Mouse (Mus musculus) midbrain, embryonic 12.5 days (tissue): ENCODE results near the gene Gigyf2. TPM values are rescaled to one million over a fixed set of nuclear protein-coding genes. Genes with fewer than 3 reads are reported as not detected.

Experiments
- ATAC-seq: fragments of 200-750 bp; cut with Nextera tagmentation; 2 replicates; pipeline ENCODE4 v1.8.0; 2017; ENCODE audit warnings: low read depth, moderate TSS enrichment, moderate library complexity; ENCODE audit not compliant: low FRiP score
- H3K27ac ChIP-seq: fragments of 300-500 bp; sonication (generic); replicated peaks from 2 replicates; pipeline ENCODE4 v1.5.1; 2016; ENCODE audit warnings: mild to moderate bottlenecking
- H3K27me3 ChIP-seq: fragments of 300-500 bp; sonication (generic); 2 replicates; pipeline ENCODE4 v1.6.1; 2016; ENCODE audit warnings: mild to moderate bottlenecking
- H3K36me3 ChIP-seq: fragments of 300-500 bp; sonication (generic); 2 replicates; pipeline ENCODE4 v1.6.1; 2016
- H3K4me1 ChIP-seq: fragments of 300-500 bp; sonication (generic); 2 replicates; pipeline ENCODE4 v1.6.1; 2016
- H3K4me2 ChIP-seq: fragments of 300-500 bp; sonication (generic); replicated peaks from 2 replicates; pipeline ENCODE4 v1.6.1; 2016; ENCODE audit warnings: mild to moderate bottlenecking, moderate library complexity
- H3K4me3 ChIP-seq: fragments of 300-500 bp; sonication (generic); 2 replicates; pipeline ENCODE4 v1.5.1; 2016; ENCODE audit warnings: mild to moderate bottlenecking
- H3K9ac ChIP-seq: fragments of 300-500 bp; sonication (generic); replicated peaks from 2 replicates; pipeline ENCODE4 v1.6.1; 2016; ENCODE audit warnings: mild to moderate bottlenecking, moderate library complexity
- H3K9me3 ChIP-seq: fragments of 300-500 bp; sonication (generic); 2 replicates; pipeline ENCODE4 v1.6.1; 2016; ENCODE audit warnings: mild to moderate bottlenecking
- WGBS: fragments of 180-500 bp; shearing (Covaris S2); methylation state at CpG from one replicate; pipeline ENCODE4 v1.1.7; 2016; 5-methylcytosine and 5-hydroxymethylcytosine counted together
- polyA plus RNA-seq: library from polyadenylated mRNA; unstranded; fragments of >200 nt; fragmentation: Nextera tagmentation; extraction: Ambion mirVana; gene quantifications from 2 replicates; pipeline ENCODE4 v1.2.1, GENCODE M21; 2016

Gigyf2 gene
- polyA plus RNA-seq, 1 experiment from 2014 or later = 64.3 TPM

DNA sequence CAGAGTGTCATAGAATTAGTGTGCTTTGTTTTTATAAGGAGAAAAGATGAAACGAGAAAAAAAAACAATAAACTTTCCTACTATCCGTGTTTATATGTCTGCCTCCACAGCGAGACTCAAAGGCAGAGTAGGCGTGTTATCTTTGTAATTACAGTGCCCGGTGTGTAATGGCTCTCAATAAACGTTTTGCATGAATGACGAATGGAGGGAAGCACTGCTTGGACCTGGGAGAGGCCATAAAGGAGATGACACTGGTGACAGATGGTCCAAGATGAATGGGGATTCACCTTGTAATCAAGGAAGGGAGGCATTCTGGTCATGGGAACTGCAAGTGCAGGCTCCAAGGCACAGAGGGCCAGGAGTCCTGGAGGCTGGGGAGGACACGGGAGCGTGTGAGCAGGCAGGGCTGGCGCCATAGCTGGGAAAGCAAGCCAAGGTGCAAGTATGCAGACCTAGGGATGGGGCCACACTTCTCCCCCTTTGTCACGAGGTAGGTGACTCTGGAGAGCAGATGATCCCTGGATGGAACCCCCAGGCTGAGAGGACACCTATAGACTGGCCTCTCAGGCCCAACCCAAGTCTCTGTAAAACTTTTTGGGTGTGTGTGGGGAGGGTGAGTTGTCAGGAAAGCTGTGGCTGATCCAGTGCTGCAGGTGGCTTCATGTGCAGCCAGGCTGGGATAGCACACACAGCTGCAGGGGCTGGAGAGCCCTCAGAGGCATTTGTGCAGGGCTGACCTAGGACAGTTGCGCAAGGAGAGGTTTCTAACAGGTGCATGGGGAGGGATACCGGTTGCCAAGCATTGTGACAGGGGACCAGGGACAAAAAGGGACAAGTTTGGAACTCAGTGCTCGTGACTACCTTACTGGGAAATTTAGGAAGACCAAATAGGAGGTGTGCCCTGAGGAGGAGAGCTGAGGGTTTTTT, 26.2 kb upstream of the Gigyf2 start:
- no peaks in the 10 kb centered on the region for H3K36me3 ChIP-seq
- H3K27ac ChIP-seq = no peak overlapping the region
- 85% methylated on average over 14 of the region's 14 CpGs for WGBS
- no peak overlapping the region for H3K4me2 ChIP-seq
- H3K9me3 ChIP-seq = no peaks in the 10 kb centered on the region
- no peak overlapping the region for H3K9ac ChIP-seq
- no peak overlapping the region for H3K4me3 ChIP-seq
- no peak for ATAC-seq
- no peaks in the 10 kb centered on the region for H3K4me1 ChIP-seq
- no peaks in the 10 kb centered on the region for H3K27me3 ChIP-seq

DNA sequence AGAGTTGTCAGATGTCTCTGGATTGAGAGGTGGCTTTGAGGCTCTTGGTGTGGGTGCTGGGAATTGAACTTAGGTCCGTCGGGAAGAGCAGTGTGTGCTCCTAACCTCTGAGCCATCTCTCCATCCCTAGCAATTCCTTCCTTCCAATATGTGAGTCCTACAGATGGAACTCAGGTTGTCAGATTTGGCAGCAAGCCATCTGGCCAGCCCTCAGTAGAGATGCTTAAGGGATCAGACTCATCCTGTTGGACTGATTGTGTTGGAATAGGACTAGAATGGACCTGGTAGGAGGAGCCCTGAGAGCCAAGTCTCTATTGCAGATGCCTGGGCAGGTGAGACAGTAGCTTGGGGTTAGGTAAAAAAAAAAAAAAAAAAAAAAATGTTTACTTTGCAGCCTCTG, 24.8 kb upstream of the Gigyf2 start:
- ATAC-seq = no peak

DNA sequence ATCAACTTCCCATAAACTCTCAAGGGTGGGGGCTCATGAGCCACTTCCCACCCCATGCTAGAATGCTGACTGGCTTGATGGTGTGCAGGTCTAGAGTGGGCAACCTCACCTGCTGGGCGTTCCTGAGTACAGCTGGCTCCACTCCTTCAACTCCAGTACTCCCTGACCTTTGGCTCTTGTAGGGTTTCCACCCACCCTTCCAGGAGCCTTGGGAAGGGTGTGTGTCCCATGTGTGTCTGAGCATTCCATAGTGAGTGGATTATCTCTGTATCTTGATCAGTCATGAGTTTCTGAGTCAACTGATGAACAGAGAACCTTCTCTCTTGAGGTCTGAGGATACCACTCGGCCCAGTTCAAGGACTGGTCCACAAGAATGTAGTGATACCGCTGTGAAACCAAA, 17.8 kb upstream of the Gigyf2 start:
- Histone ChIP-seq H3K27ac (no peak overlapping the region), H3K4me1 (no peaks in the 10 kb centered on the region), H3K27me3 (no peaks in the 10 kb centered on the region), H3K4me2 (no peak overlapping the region), H3K36me3 (no peaks in the 10 kb centered on the region), H3K9ac (no peak overlapping the region), H3K9me3 (no peaks in the 10 kb centered on the region), H3K4me3 (no peak overlapping the region)
- 85% methylated on average over 3 of the region's 3 CpGs for WGBS
- no peak for ATAC-seq

More for the DNA sequence above, 24.8 kb upstream of the Gigyf2 start:
- Histone ChIP-seq H3K36me3 (no peaks in the 10 kb centered on the region), H3K4me2 (no peak overlapping the region), H3K27ac (no peak overlapping the region), H3K27me3 (no peaks in the 10 kb centered on the region), H3K4me3 (no peak overlapping the region), H3K4me1 (no peaks in the 10 kb centered on the region), H3K9me3 (no peaks in the 10 kb centered on the region), H3K9ac (no peak overlapping the region)
- 93% methylated on average over 2 of the region's 2 CpGs for WGBS

DNA sequence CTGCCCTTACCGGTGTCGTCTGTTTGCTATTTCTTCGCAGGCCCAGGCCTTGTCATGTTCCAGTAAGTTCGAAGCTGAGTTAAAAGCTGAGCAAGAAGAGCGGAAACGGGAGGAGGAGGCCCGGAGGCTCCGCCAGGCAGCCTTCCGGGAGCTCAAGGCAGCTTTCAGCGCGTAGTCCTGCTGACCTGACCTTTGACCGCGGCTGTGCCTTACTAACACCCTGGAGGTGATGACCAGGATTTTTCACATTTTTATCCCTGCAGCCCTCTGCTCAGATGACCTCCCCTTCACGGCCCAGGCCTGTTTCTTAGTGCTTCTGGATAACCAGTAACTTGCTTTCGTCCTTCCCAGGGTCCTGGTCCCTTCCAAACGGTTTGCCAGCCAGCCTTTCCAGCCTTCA, 17.2 kb upstream of the Gigyf2 start:
- Histone ChIP-seq H3K9me3 (no peaks in the 10 kb centered on the region), H3K4me2 (no peak overlapping the region), H3K9ac (no peak overlapping the region), H3K27ac (no peak overlapping the region), H3K36me3 (no peaks in the 10 kb centered on the region), H3K27me3 (no peaks in the 10 kb centered on the region), H3K4me3 (no peak overlapping the region), H3K4me1 (no peaks in the 10 kb centered on the region)
- 77% methylated on average over 16 of the region's 16 CpGs for WGBS
- ATAC-seq = no peak

DNA sequence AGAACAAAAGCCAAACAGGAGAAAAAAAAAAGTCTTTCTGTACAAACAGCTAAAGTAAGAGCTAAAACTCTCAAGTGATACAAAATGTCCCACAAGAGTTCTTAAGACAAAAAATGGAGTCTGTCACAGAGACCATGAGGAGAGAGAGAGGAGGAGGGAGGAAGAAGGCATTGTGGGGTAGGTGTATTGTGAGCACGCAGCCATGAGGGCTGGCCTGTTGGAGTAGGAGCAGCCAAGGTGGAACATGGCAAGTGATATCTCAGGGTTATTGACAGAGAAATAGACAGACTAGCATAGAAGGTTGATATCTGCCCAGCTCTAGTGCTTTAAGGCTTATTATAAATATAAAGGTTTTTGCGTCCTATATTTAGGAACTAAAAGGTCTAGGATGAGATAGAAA, 14.1 kb upstream of the Gigyf2 start:
- Histone ChIP-seq H3K27me3 (no peaks in the 10 kb centered on the region), H3K4me1 (no peaks in the 10 kb centered on the region), H3K36me3 (no peaks in the 10 kb centered on the region), H3K9ac (no peak overlapping the region), H3K27ac (no peak overlapping the region), H3K4me2 (no peak overlapping the region), H3K4me3 (no peak overlapping the region), H3K9me3 (no peaks in the 10 kb centered on the region)
- WGBS = 89% methylated on average over 2 of the region's 2 CpGs
- no peak for ATAC-seq

DNA sequence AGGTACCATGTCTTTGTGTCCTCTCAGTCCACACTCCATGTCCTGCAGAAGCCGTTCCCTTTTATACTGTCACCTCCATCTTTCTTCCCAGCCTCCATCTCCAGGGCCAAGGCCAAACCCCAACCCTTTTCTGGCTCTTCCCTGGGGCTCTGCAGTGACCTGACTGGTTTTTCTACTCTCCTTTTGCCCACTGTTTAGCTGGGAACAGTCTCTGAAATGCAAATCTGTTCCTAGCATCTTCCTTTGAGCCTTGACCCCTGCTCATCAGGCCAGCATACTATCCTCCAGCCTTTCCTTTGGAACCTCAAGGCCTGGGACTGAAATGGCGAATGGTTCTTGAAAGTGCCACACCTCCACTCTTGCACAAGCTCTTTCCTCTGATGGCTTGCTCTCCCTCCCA, 13.7 kb upstream of the Gigyf2 start:
- WGBS = 97% methylated on average over 2 of the region's 2 CpGs
- H3K27ac ChIP-seq = no peak overlapping the region
- no peaks in the 10 kb centered on the region for H3K36me3 ChIP-seq
- no peaks in the 10 kb centered on the region for H3K27me3 ChIP-seq
- no peaks in the 10 kb centered on the region for H3K4me1 ChIP-seq
- no peak overlapping the region for H3K4me3 ChIP-seq
- no peaks in the 10 kb centered on the region for H3K9me3 ChIP-seq
- H3K9ac ChIP-seq = no peak overlapping the region
- H3K4me2 ChIP-seq = no peak overlapping the region
- no peak for ATAC-seq

DNA sequence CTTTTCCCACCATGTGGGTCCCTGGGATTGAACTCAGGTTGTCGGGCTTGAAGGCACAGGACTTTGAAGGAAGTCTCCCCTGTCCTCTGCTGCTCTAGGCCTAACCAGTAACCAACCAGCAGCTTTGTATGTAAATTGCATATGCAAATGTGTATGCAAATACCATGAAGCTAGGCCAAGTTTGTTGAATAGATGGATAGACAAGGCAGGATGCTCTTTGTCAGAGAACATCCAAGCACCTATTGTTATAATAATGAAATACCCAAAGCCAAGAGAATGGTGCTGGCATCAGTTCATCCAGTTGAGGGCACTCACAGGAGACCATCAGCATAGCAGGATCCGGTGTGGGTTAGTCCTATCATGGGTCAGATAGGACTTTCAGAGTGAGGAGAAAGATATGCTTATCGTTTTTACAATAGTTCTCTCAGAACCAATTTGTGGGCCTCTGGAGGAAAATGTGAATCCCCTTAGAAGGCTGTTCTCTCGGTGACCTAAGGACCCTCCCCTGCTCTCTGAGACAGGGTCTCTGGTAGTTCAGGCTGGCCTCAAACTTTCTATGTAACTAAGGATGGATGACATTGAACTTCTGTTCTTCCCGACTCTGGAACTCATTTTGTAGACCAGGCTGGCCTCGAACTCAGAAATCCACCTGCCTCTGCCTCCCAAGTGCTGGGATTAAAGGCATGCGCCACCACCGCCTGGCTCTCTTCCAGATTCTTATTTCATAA, 12.8 kb upstream of the Gigyf2 start:
- 93% methylated on average over 8 of the region's 8 CpGs for WGBS
- no peaks in the 10 kb centered on the region for H3K4me1 ChIP-seq
- ATAC-seq = no peak
- H3K4me3 ChIP-seq = no peak overlapping the region
- H3K4me2 ChIP-seq = no peak overlapping the region
- no peak overlapping the region for H3K27ac ChIP-seq
- H3K27me3 ChIP-seq = no peaks in the 10 kb centered on the region
- no peaks in the 10 kb centered on the region for H3K36me3 ChIP-seq
- peaks cover 5% of the 10 kb centered on the region for H3K9me3 ChIP-seq
- no peak overlapping the region for H3K9ac ChIP-seq

DNA sequence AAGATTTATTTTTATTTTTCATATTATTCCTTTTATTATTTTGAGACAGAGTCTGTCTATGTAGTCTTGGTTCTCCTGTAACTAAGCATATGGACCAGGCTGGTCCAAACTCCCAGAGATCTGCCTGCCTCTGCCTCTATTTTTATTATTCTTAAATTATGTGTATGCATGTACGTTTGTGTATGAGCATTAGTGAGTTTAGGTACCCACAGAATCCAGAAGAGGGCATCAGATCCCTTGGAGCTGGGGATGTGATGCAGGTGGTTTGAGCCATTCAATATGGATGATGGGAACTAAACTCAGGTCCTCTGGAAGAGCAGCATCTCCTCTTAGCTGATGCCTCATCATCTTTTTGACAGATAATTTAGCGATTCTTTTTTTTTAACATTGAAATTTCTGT, 11.4 kb upstream of the Gigyf2 start:
- no peak overlapping the region for H3K4me3 ChIP-seq
- no peak for ATAC-seq
- WGBS = 84% methylated on average over 2 of the region's 2 CpGs
- peaks cover 17% of the 10 kb centered on the region for H3K9me3 ChIP-seq
- no peak overlapping the region for H3K9ac ChIP-seq
- H3K27me3 ChIP-seq = no peaks in the 10 kb centered on the region
- H3K4me2 ChIP-seq = no peak overlapping the region
- no peak overlapping the region for H3K27ac ChIP-seq
- no peaks in the 10 kb centered on the region for H3K4me1 ChIP-seq
- H3K36me3 ChIP-seq = no peaks in the 10 kb centered on the region

DNA sequence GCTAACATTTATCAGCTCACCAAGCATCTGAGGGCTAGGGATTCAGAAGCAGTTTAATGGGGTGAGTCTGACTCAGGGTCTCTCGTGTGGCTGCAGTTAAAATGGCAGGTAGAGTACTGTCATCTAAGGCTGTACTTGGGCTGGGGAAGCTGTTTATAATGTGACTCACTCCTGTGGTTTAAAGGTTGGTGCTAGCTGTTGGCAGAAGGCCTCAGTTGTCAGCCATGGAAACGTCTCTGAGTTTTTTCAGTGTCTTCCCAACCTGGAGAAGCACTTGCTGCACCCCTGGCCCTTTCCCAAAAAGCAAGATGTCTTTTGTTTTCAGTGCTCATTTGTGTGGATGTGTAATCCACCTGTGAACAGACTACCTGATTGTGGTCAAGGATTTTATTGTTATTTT, 10.9 kb upstream of the Gigyf2 start:
- 75% methylated on average over 2 of the region's 2 CpGs for WGBS

DNA sequence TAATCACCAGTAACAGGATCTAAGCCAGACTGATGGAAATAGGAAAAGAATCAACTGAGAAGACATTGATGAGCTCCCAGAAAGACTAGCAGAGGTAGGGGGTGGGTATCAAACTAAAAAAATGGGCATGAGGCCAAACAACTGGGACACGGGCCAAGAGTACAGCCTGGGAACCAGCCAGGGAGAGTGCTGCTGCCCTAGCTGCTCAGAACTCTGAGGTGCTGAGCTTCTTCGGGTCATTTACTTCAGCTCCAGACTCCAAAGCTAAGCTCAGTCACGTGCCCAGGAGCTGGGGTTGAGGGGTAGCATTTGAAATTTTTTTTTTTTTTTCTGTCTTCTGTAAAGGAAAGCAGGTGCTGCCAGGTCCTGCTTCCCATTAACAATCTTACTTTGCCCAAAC, 10.1 kb upstream of the Gigyf2 start:
- no peaks in the 10 kb centered on the region for H3K36me3 ChIP-seq
- no peak overlapping the region for H3K9ac ChIP-seq
- H3K27me3 ChIP-seq = no peaks in the 10 kb centered on the region
- peaks cover 27% of the 10 kb centered on the region for H3K9me3 ChIP-seq
- no peak for ATAC-seq
- no peak overlapping the region for H3K27ac ChIP-seq
- H3K4me2 ChIP-seq = no peak overlapping the region
- no peak overlapping the region for H3K4me3 ChIP-seq
- 64% methylated on average over 3 of the region's 3 CpGs for WGBS
- no peaks in the 10 kb centered on the region for H3K4me1 ChIP-seq

More for the DNA sequence above, 10.9 kb upstream of the Gigyf2 start:
- Histone ChIP-seq H3K4me3 (no peak overlapping the region), H3K27me3 (no peaks in the 10 kb centered on the region), H3K9ac (no peak overlapping the region), H3K36me3 (no peaks in the 10 kb centered on the region), H3K4me2 (no peak overlapping the region), H3K4me1 (no peaks in the 10 kb centered on the region), H3K9me3 (peaks cover 20% of the 10 kb centered on the region), H3K27ac (no peak overlapping the region)
- no peak for ATAC-seq

DNA sequence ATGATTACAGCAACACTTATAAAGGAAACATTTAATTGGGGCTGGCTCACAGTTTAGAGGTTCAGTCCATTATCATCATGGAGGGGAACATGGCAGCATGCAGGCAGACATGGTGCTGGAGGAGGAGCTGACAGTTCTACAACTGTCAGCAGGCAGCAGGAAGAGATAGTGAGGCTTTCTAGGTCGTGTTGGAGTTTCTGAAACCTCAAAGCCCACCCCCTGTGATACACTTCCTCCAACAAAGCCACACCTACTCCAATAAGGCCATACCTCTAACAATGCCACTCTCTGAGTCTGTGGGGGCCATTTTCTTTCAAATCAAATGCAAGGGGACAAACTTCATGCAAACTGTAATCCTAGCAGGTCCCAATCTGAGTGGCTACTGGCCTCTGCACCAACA, 5.7 kb upstream of the Gigyf2 start:
- Histone ChIP-seq H3K4me3 (no peak overlapping the region), H3K4me2 (no peak overlapping the region), H3K9me3 (peaks cover 29% of the 10 kb centered on the region), H3K27me3 (no peaks in the 10 kb centered on the region), H3K9ac (no peak overlapping the region), H3K27ac (no peak overlapping the region), H3K36me3 (no peaks in the 10 kb centered on the region), H3K4me1 (no peaks in the 10 kb centered on the region)
- WGBS = 8% methylated on average over 1 of the region's 1 CpGs
- no peak for ATAC-seq

DNA sequence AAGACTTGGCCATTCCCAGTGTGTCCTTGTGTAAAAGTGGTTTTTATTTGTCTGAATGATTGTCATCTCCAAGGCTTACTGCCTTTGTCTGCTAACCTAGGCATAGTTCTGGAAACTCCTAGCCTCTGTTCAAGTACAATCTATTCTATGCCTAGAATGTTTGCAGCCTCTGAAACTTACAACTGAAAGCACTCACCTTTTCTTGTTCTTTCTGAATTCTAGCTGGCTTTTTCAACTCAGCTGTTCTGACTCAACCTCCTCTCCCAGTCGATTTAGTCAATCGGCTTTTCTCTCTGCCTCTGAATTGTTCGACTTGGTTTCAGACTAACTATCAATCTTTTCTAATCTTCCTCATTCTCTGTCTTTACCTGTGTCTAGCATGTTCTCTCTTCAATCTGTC, 4.0 kb upstream of the Gigyf2 start:
- Histone ChIP-seq H3K4me1 (peaks cover 1% of the 10 kb centered on the region; the same call in 1 of the 2 replicates), H3K9ac (no peak overlapping the region), H3K27me3 (no peaks in the 10 kb centered on the region), H3K4me3 (no peak overlapping the region), H3K27ac (no peak overlapping the region), H3K36me3 (no peaks in the 10 kb centered on the region), H3K9me3 (peaks cover 29% of the 10 kb centered on the region), H3K4me2 (no peak overlapping the region)
- 86% methylated on average over 3 of the region's 3 CpGs for WGBS
- ATAC-seq = no peak
